Comparison of ENCODE assay signal across 20 mouse cellular contexts in the genomic region with DNA sequence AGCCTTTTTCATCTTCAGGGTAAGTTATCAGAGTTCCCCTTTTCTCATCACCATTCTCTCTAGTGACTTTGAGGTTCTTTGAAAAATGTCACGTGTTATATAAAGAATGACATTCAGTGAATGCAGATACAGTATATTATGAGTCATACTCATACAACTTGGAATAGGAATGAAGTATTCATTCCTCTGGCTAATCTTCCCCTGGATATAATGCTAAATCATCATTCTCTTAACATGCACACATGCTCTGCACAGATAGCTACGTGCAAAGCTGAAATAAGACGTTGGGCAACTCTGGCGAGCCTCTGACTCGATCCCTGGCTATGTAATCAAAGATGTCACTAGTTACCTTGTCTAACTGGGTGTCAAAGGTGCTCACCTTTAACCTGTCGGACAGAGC. TPM values are rescaled to one million over a fixed set of nuclear protein-coding genes. Genes with fewer than 3 reads are reported as not detected.
DNase-seq lines count a peak whose midpoint lies in the region; ATAC-seq and TF ChIP-seq lines count a peak whose summit lies in the region.
"Had no signal": no experiment of that assay in that cellular context is flagged by ENCODE, and none has a peak within 500 bp of the region (broad histone marks: within the 10 kb centered on the region; RNA-seq: fewer than 3 reads in every experiment).

No protein-coding gene starts in this region.

- no peak for TF ChIP-seq CTCF in midbrain, postnatal 0 days (IDR thresholded peaks at IDR 0.05)

- H3K9ac ChIP-seq in midbrain, postnatal 0 days (replicated peaks; ENCODE audit: low read length, poor library complexity, severe bottlenecking), result no peak overlapping the region
- H3K9ac ChIP-seq: embryonic facial prominence, embryonic 12.5 days; forebrain, embryonic 13.5 days; forebrain, postnatal 0 days; hindbrain, embryonic 13.5 days had no signal

- H3K27ac ChIP-seq in midbrain, postnatal 0 days (ENCODE audit: low read depth, low read length), result no peak overlapping the region
- H3K27ac ChIP-seq: embryonic facial prominence, embryonic 12.5 days; forebrain, embryonic 13.5 days; heart, embryonic 10.5 days; hindbrain, embryonic 13.5 days; hindbrain, postnatal 0 days had no signal

- peak; percentile 66; the same call in 1 of the 2 replicates for ATAC-seq in frontal cortex, adult (ENCODE audit: low TSS enrichment)
- peak; percentile 46 for ATAC-seq in megakaryocyte progenitor cell, adult 5-6 weeks (replicated peaks; ENCODE audit: poor library complexity)
- no peak for ATAC-seq in midbrain, postnatal 0 days (ENCODE audit: low FRiP score)
- ATAC-seq: forebrain, embryonic 13.5 days; forebrain, postnatal 0 days; hindbrain, postnatal 0 days had no signal

- H3K27me3 ChIP-seq in midbrain, postnatal 0 days (ENCODE audit: insufficient read depth, low read length), result no peaks in the 10 kb centered on the region
- H3K27me3 ChIP-seq: CH12.LX; embryonic facial prominence, embryonic 12.5 days; forebrain, embryonic 13.5 days; hindbrain, embryonic 13.5 days had no signal

- H3K4me3 ChIP-seq in midbrain, postnatal 0 days (ENCODE audit: low read depth, low read length), result no peak overlapping the region
- H3K4me3 ChIP-seq: embryonic facial prominence, embryonic 12.5 days; forebrain, embryonic 13.5 days; heart, embryonic 10.5 days; hindbrain, embryonic 13.5 days had no signal

- peaks cover 32% of the 10 kb centered on the region for H3K36me3 ChIP-seq in midbrain, postnatal 0 days (ENCODE audit: insufficient read depth, low read length)

- no peaks in the 10 kb centered on the region for H3K4me1 ChIP-seq in midbrain, postnatal 0 days (ENCODE audit: insufficient read depth, low read length)
- H3K4me1 ChIP-seq: embryonic facial prominence, embryonic 12.5 days; forebrain, embryonic 13.5 days; hindbrain, embryonic 13.5 days had no signal

- 91% methylated on average over 6 of the region's 6 CpGs for WGBS in midbrain, postnatal 0 days

- no peak for DNase-seq in frontal cortex, postnatal 25 days (ENCODE audit: low spot score in 2 of 2)
- DNase-seq in 3T3-L1 (ENCODE audit: low read depth, low spot score) (peak; percentile 57), NIH3T3 (ENCODE audit: low read depth) (peak; percentile 59)
- DNase-seq in adrenal gland, adult 2 months, result no peak
- no peak for DNase-seq in midbrain, postnatal 0 days (ENCODE audit: low spot score)
- DNase-seq: adrenal gland, postnatal 25 days; cerebellum, adult 2 months; cerebellum, postnatal 10 days; forebrain, postnatal 0 days; gastrocnemius, postnatal 36 days; heart, adult 18-20 months; heart, postnatal 10 days had no signal

- no peak overlapping the region for H3K4me2 ChIP-seq in midbrain, postnatal 0 days (ENCODE audit: low read depth, low read length, poor library complexity, severe bottlenecking)
- H3K4me2 ChIP-seq: embryonic facial prominence, embryonic 12.5 days; forebrain, embryonic 13.5 days; hindbrain, embryonic 13.5 days had no signal

- no peaks in the 10 kb centered on the region for H3K9me3 ChIP-seq in midbrain, postnatal 0 days (ENCODE audit: low read length)
- H3K9me3 ChIP-seq: embryonic facial prominence, embryonic 12.5 days; forebrain, embryonic 13.5 days; heart, embryonic 10.5 days; hindbrain, embryonic 13.5 days had no signal

RNA-seq across cellular contexts. Expression of a gene that starts 21.3 kb away (rescaled TPM):
- 102 and 108 TPM in 2 replicates for total RNA-seq in megakaryocyte progenitor cell, adult 5-6 weeks (2015)
- total RNA-seq in megakaryocyte progenitor cell, adult 5-6 weeks (2017), result 77.5 and 77.9 TPM in 2 replicates
- 10 to 100 TPM; 44.7 to 49.4 TPM for total RNA-seq in adrenal gland, adult 2 months (2021)
- 33.7 and 39.6 TPM in 2 replicates for polyA plus RNA-seq in adrenal gland, adult 2 months (2012; rRNA removed)
- total RNA-seq in midbrain, postnatal 0 days (2014; rRNA removed), result 38.4 and 45.5 TPM in 2 replicates
- 41.4 and 42.6 TPM in 2 replicates for polyA plus RNA-seq in midbrain, postnatal 0 days (2015; fragmentation: Nextera tagmentation; extraction: Ambion mirVana)

RNA-seq across cellular contexts. Expression of a gene that starts 35.7 kb away (rescaled TPM):
- total RNA-seq in megakaryocyte progenitor cell, adult 5-6 weeks (2015), result 112 and 130 TPM in 2 replicates
- total RNA-seq in megakaryocyte progenitor cell, adult 5-6 weeks (2017), result 158 and 160 TPM in 2 replicates
- 100 to 1,000 TPM in 1 of 2 experiments, 10 to 100 TPM in 1; 81.7 to 109 TPM for total RNA-seq in adrenal gland, adult 2 months (2021)
- 86.5 and 115 TPM in 2 replicates for polyA plus RNA-seq in adrenal gland, adult 2 months (2012; rRNA removed)
- total RNA-seq in midbrain, postnatal 0 days (2014; rRNA removed), result 133 and 155 TPM in 2 replicates
- polyA plus RNA-seq in midbrain, postnatal 0 days (2015; fragmentation: Nextera tagmentation; extraction: Ambion mirVana), result 142 and 148 TPM in 2 replicates

RNA-seq across cellular contexts. Expression of a gene that starts 35.7 kb away (rescaled TPM):
- total RNA-seq in megakaryocyte progenitor cell, adult 5-6 weeks (2015), result 8.9 and 9.3 TPM in 2 replicates
- total RNA-seq in megakaryocyte progenitor cell, adult 5-6 weeks (2017), result 4.2 and 5.5 TPM in 2 replicates
- 10 to 100 TPM; 36.1 to 48.2 TPM for total RNA-seq in adrenal gland, adult 2 months (2021)
- polyA plus RNA-seq in adrenal gland, adult 2 months (2012; rRNA removed), result 22.2 and 22.7 TPM in 2 replicates
- total RNA-seq in midbrain, postnatal 0 days (2014; rRNA removed), result 38.2 and 40.5 TPM in 2 replicates
- 59.1 and 62.7 TPM in 2 replicates for polyA plus RNA-seq in midbrain, postnatal 0 days (2015; fragmentation: Nextera tagmentation; extraction: Ambion mirVana)

RNA-seq across cellular contexts. Expression of a gene that starts 59.9 kb away (rescaled TPM):
- total RNA-seq in megakaryocyte progenitor cell, adult 5-6 weeks (2015), result 57.5 and 59.2 TPM in 2 replicates
- total RNA-seq in megakaryocyte progenitor cell, adult 5-6 weeks (2017), result 59.2 and 77.8 TPM in 2 replicates
- total RNA-seq in adrenal gland, adult 2 months (2021), result 100 to 1,000 TPM; 151 to 168 TPM
- polyA plus RNA-seq in adrenal gland, adult 2 months (2012; rRNA removed), result 94.8 and 108 TPM in 2 replicates
- 145 and 149 TPM in 2 replicates for total RNA-seq in midbrain, postnatal 0 days (2014; rRNA removed)
- 159 and 176 TPM in 2 replicates for polyA plus RNA-seq in midbrain, postnatal 0 days (2015; fragmentation: Nextera tagmentation; extraction: Ambion mirVana)

RNA-seq across cellular contexts. Expression of a gene that starts 59.9 kb away (rescaled TPM):
- 20.9 and 26.7 TPM in 2 replicates for total RNA-seq in megakaryocyte progenitor cell, adult 5-6 weeks (2015)
- total RNA-seq in megakaryocyte progenitor cell, adult 5-6 weeks (2017), result 27.5 and 34.4 TPM in 2 replicates
- total RNA-seq in adrenal gland, adult 2 months (2021), result 10 to 100 TPM; 22.0 to 26.8 TPM
- 6.9 and 8.8 TPM in 2 replicates for polyA plus RNA-seq in adrenal gland, adult 2 months (2012; rRNA removed)
- 46.2 and 48.2 TPM in 2 replicates for total RNA-seq in midbrain, postnatal 0 days (2014; rRNA removed)
- 92.4 and 96.0 TPM in 2 replicates for polyA plus RNA-seq in midbrain, postnatal 0 days (2015; fragmentation: Nextera tagmentation; extraction: Ambion mirVana)

Comparison
In these comparisons a context has a peak if more than half of its experiments do, and no peak if none do; other contexts are left out.
1. DNase-seq: peak in 3T3-L1 (single experiment) and NIH3T3 (single experiment); none in frontal cortex, postnatal 25 days (0 of 2), adrenal gland, adult 2 months (single experiment) and midbrain, postnatal 0 days (single experiment).